Mouse (Mus musculus) frontal cortex, postnatal 10 days (tissue): ENCODE data around the gene Tex44.
"Not testable (repeated sequence)": the region's sequence is repeated elsewhere in the genome, so short reads cannot be mapped to it uniquely, and the experiment has no call there.

ENCODE experiments used
- DNase-seq, 2 experiments: peaks; one replicate each; pipeline ENCODE4 v3.0.0; 2022; ENCODE audit warnings: low spot score in 2 of 2, mixed read lengths in 1 of 2

The Tex44 gene

DNA sequence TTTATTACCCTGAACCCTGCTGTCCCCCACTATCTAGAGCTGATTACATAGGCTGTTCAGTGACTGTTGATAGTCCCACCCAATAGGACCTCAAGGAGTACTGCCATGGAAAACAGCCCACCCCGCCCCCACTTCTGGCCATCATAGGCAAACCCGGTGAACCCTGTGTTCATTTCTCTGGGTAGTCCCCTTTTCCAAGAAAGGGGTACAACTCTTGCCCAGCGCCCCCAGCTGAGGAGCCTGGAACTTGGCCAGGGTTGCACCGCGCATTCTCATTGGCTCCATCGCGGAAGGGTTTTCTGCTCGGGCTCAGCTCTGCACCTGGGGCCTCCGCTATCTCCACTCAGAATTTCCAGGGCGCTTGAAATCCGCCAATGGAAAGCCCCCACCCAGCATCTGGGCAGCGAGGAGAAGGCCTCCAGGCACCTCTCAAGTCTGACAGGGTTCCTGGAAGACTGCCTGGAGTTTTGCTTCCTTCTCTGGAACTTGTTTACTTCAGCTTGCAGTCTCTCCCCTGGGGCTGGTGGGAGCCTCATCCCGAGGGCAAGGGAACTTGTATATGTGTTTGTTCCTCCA, 21.6 kb downstream of the Tex44 start:
- DNase-seq = no peak

DNA sequence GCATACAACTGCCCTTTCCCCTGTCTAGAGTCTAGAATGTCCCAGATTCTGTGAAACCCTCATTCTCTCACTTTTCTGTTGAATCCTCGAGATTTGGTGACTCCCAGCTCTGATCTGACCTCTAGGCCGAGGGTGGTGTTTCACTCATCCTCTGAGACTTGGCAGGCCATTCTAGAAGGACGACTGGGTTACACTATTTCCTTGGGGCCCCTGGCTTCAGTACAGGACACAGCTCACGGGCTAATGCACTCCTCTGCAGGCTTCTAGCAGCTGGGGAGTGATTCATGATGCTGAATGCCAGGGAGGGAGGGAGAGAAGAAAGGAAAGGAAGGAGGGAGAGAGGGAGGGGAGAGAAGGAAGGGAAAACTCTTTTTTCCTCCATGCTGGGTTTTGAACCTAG, 22.1 kb downstream of the Tex44 start:
- DNase-seq = no peak

DNA sequence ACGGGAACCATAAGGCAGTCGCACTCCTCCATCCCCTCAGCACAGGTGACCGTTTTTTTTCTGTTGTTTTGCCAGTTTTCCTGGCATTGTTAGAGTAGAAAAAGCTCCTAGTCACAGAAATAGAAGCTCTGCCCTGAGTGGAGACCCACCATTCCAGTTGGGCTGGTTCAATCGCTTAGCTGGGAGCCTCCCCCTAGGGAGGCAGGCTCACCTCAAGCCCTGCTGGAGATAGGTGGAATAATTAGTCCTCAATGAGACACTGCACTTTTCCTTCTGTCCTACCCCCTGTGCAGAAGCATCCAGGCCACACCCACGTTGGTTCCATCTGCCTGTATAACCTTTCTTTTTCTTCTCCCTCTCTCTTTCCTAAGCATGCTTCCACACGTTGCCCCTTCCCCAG, 23.8 kb downstream of the Tex44 start:
- no peak for DNase-seq

DNA sequence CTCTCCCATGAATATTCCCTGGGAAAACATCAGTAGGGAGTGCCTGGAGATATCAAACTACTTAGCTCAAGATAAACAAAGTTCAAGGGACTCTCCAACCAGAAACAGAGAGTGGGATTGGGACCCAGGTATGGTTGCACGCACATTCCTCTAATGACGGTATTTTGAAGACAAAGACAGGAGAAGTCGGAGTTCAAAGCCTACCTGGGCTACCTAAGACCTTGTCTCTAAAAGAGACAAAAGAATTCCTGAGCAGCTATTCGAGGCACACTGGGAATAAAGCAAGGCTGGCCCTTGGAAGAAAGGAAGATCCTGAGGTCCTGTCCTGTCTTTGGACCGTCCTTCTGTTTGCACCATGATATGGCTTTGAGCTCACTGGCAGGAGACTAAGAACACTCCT, 26.6 kb downstream of the Tex44 start:
- no peak for DNase-seq

DNA sequence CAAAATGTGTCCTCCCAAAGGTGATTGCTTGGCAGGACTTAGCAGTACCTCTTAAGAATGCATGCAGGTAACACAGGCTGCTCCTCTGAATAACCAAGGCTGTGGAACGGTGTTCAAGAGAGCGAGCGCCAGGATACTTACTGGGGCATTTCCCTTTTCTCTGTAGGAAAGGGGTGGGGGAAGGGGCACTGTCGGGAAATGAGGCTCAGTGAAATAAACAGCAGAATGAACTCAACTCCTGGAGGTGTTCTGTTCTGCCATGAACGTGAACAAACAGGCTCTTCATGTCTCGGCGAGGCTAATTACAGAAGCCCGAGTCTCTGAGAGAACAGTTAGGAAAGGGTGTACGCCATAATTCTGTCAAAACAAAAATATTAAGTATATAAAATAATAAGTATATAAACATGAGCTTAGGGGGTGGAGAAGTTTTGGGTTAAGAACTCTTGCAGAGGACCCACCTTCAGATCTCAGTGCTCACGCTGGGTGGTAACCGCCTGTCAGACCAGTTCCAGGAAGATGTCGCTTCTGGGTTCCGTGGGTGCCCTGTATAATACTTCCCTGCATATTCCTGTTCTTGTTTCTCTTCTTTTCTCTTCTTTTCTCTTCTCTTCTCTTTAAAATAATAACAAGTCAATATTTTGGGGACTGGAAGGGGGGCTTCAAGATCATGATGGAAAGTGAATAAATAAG, 30.9 kb downstream of the Tex44 start:
- DNase-seq = no peak

DNA sequence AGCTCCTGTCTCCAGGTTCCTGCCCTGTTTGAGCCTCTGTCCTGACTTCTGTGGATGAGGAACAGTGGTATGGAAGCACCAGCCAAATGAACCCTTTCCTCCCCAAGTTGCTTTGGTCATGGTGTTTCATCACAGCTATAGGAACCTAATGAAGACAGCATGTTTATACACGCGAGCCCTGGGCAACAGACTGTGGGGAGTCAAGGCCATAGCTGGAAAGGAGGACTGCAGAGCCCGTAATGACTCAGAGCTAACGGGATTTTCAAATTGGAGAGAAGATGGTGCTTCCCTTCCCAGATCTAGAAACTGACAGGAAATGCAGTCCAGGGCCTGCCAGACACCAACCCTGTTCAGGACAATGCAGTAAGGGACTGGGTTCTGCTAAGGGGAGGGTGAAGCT, 33.2 kb downstream of the Tex44 start:
- DNase-seq = no peak

DNA sequence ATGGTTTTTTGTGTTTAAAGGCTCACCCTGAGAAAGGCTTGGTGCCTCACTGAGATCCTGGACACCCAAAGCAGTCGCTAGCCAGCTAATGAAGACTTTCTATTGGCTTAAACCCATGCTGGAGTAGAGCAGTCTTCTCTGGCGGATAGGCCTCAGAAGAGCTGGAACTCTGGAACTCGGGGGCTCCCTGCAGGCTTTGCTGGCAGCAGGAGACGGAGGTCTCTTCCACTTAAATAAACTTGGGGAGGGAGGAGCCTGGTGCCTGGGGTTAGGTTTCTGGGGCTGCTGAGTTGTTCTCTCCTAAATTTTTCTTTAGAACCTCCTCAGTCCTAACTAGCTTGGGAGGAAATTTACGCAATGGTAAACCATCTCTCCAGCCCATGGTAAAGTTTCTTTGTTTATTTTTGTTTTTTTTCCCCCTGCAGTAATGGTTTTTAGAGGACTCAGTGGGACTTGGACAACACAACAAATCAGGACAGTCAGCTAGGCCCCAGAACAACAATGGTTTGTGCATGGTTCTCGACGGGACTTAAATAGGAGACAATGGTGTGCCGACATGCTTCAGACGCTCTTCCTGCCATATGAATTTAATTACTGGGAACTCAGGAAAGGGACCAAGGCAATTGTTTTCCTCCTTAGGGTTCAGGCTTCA, 38.2 kb downstream of the Tex44 start:
- DNase-seq = no peak

DNA sequence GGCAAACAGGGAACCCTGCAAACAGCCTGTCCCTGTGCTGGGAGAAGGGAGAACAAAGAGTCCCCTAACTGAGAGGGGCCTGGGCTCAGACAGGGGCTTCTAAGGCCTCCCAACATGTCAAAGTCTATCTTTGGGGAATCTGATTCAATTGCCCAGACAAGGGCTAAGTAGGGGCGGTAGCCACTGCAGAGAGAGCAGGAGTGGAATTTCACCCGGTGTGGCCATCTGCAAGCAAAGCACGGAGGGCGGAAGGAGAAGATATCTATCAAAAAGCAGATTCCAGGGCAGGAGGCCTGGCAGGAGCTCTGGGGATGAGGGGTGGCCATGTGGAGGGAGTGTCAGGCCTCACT, 38.7 kb downstream of the Tex44 start:
- no peak for DNase-seq

DNA sequence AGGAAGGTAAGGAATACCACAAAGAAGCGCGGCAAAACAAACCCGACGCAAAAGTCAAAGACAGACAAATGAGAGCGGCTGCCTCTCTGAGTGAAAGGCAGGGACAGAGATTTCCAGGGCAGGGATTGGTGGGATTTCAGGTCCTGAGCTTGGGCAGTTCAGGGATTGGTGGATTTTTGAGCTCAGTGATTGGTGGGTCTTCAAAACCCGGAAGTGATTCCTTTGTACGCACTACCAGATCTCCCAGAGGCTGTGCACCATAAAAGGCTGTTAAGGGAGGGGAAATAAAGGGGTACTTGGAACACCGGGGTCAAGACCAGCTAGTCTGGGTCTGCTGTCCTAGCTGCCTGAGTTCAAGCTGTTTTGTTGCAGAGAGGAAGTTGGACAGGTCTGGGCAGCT, 41.3 kb downstream of the Tex44 start:
- DNase-seq = no peak

DNA sequence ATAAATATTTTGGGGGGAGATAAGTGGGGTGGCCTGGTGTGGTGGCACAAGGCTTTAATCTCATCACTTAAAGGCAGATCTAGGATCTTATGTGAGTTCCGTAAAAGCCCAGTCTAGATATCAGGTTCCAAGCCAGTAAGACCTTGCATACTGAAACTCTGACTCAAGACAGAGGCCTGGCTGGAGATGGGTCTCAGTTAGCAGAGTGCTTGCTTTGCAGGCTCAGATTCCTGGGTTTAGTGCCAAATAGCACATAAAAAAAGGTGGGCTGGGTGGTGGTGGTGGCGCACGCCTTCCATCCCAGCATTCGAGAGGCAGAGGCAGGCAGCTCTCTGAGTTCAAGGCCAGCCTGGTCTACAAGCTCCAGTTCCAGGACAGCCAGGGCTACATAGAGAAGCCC, 43.7 kb downstream of the Tex44 start:
- DNase-seq = no peak

DNA sequence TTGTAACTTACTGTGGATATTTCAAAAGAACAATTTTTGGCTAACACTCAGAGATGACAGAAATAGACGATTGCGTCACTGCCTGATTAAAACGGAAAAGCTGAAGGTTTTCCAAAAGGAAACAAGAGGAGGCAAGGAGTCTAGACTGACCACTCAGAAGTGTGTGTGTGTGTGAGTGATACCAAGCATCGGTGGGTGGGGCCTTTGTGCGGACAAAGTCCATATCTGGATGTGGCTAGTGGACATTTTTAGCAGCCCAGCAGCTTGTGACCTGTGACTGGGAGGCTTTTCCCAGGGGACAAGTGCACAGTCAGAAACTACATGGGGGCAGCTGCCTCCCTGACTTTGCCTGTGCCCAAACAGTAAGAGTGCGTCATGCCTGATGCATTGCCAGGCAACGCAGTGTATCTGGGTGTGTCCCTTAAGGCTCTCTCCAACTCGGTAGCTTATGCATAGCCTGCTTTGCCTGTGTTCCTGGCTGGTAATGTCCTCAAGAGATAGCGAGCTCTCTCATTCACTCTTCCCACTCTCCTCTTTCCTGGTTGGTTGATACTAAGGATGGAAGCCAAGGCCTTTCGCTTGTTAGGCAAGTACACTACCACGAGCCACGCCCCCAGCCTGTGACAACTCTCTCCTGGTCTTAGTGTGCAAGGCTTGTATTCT, 44.5 kb downstream of the Tex44 start:
- no peak for DNase-seq

DNA sequence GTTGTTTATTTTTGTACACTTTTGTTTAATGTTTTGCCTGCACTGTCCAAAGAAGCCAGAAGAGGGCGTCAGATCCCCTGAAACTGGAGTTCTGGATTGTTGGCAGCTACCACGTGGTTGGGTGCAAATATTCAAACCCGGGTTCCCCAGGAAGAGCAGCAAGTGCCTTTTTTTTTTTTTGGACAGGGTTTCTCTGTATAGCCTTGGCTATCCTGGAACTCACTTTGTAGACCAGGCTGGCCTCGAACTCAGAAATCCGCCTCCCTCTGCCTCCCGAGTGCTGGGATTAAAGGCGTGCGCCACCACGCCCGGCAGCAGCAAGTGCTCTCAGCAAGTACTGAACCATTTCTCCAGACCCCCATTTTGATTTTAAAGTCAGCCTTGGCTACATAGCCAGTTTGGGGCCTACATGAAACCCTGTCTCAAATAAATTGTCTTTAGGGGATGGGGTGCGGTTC, 45.4 kb downstream of the Tex44 start:
- DNase-seq = not testable (repeated sequence)

DNA sequence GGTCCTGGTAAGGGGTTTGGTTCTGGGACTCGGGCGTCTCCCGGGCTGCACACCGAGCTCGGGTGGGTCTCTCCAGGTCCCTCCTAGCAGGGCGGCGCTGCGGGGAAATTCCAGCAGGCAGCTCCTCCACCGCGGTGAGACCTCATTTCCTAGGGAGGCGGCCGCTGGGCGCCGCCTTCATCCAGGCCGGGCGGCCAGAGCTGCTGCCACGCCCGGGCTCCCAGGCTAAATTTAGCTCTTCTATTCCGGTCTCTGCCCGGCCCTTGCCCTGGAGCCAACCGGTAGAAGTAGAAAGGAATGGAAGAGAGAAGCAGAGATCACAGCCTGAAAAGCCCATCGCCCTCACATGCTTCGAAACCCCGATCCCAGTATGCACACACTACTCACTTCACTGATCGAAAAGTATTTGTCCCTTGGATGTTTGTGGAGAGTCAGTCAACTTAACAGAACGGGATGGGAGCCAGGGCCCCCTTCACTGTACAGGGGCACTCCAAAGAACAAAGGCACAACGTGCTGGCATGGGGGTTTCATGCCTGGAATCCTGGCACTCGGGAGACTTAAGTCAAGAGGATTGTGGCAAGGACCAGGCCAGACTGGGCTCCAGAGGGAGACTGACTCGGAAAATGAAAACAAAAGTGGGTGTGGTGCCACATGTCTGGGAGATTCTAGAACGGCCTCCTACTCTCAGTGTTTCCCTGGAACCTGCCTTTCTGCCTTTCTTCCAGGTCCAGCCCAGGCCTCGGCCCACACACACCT, 46.2 kb downstream of the Tex44 start:
- DNase-seq = no peak

DNA sequence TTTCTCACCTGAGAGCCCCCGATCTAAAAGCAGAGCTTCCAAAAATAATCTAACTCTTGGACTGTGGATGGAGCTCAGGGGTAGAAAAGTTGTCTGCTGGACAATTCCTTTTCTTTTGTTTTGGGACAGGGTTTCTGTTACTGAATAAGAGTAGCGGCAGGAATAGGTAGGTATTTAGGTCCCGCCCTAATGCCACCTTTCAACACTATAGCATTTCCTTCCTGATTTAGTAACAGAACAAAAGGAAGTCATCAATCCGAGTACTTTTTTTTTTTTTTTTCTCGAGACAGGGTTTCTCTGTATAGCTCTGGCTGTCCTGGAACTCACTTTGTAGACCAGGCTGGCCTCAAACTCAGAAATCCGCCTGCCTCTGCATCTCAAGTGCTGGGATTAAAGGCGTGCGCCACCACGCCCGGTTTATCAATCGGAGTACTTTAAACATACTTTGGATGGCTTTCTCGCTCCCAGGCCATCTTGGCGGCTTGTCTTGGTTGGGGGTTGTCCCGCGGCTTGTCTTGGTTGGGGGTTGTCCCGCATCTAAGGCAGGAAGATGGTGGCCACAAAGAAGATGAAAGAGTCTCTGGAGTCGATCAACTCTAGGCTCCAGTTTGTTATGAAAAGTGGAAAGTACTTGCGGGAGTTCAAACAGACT, 47.1 kb downstream of the Tex44 start:
- DNase-seq = no peak
